Mouse (Mus musculus) spleen, postnatal 14 days (tissue): ENCODE data around the gene Htra2.

Experiments
- DNase-seq, 2 experiments: peaks; one replicate each; pipeline ENCODE4 v3.0.0; 2021 to 2022; ENCODE audit warnings: low spot score in 2 of 2

The Htra2 gene

DNA sequence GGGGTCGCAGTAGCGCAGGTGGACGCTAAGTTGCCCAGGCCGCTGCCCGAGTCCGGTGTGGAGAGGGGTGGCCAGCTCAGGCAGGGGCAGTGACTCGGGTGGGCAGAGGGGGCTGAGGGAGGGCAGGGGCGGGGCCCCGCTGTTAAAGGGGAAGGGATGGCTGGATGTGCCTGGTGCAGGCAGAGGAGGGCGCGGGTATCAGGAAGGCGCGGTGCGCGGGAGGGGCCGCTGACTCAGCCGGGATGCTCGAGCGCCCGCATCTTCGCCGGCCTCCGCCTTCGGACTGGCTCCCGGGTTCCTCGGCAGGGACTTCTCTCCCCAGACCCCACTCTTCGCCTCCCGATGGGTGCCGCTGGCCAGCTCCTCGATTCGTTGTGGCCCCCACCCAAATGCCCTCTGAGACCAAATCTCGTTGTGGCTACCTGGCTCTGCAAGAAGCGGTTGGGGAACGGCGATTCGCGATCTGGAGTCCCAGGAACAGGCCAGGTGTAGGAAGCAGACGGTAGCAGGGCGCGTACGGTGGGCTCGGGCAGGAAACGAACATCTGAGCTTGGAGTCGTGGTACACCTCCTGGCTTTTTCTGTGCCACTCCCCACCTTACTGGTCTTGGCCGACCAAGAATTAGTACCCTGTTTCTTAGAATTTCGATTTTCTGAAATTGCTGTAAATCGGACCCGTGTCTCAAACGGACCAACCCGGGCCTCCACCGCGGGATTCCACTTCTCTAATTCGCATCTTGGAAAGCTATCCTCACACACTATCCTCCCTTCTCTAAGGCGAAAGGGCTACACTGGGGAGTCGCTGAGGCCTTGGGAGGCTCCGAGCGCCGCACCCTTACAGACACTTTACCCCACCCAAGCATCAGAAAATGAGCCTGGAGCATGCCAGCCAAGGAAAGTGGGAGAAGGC, 15.5 kb upstream of the Htra2 start:
- no peak for DNase-seq

GRCm38 (mm10) chr6:83070247-83070310, 15.0 kb upstream of the Htra2 start, which contains the start of gene Tlx2:
Tlx2 (minus strand) TSS chr6:83070293.
- no peak for DNase-seq

- no peak for DNase-seq
These were observed 14.6 kb upstream of the Htra2 start for GRCm38 (mm10) chr6:83069488-83070246.

DNA sequence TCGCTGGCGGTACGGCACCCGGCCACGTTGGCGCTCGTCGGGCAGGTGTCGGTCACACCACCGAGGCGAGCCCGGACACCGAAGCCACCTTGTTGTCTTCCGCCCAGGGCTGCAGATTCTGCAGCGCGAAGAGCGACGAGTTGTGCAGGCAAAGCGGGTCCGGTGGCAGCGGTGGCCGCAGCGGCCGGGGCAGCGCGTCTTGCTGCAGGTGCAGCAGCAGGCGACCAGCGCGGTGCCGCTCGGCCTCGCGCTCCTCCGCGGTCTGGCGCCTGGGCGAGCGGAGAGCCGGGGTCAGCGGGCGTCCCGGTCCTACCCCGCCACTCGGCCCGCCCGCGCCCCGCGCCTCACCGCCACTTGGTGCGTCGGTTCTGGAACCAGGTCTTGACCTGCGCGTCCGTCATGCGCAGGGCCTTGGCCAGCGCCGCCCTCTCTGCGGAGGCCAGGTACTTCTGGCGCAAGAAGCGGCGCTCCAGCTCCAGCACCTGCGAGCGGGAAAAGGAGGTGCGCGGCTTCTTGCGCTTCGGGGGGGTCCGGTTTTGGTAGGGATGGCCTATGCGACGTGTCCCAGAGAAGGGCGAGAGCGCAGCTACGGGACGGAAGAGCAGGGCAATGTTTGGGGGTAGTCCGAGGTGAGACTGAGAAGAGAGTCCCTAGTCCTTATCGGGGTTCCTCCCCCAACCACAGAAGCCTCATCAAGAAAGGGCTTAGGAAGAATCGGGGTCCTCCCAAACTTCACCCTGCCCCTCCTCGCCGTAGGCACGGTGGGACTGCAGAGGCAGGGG, 13.8 kb upstream of the Htra2 start:
- DNase-seq, result no peak

GRCm38 (mm10) chr6:83068221-83068620, 13.1 kb upstream of the Htra2 start:
- DNase-seq, result no peak

DNA sequence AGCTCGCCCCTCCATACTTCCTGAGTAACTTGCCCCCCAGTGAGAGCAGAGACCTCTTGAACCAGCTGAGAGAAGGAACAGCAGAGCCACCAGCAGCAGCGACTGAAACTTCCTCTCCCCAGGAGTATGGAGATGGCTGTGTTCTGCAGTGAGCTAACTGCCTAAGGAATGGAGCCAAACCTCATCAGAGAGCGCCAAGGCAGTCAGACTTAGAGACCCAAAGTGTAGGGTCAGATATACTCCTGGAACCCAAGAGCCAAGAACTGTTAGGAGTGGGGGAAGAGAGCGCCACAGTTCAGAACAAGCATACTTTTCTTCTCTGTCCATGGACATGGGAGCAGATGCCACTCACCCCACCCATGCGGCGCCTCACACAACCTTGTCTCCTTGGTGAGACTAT, 11.4 kb upstream of the Htra2 start:
- no peak for DNase-seq

- no peak for DNase-seq
These were observed 10.9 kb upstream of the Htra2 start for GRCm38 (mm10) chr6:83065995-83066394.

- DNase-seq, result no peak
These were observed 3.7 kb upstream of the Htra2 start for GRCm38 (mm10) chr6:83058725-83059124.

GRCm38 (mm10) chr6:83057790-83058189, 2.7 kb upstream of the Htra2 start, which contains the start of gene Dqx1:
Dqx1 (plus strand) TSS chr6:83057844.
- no peak for DNase-seq

DNA sequence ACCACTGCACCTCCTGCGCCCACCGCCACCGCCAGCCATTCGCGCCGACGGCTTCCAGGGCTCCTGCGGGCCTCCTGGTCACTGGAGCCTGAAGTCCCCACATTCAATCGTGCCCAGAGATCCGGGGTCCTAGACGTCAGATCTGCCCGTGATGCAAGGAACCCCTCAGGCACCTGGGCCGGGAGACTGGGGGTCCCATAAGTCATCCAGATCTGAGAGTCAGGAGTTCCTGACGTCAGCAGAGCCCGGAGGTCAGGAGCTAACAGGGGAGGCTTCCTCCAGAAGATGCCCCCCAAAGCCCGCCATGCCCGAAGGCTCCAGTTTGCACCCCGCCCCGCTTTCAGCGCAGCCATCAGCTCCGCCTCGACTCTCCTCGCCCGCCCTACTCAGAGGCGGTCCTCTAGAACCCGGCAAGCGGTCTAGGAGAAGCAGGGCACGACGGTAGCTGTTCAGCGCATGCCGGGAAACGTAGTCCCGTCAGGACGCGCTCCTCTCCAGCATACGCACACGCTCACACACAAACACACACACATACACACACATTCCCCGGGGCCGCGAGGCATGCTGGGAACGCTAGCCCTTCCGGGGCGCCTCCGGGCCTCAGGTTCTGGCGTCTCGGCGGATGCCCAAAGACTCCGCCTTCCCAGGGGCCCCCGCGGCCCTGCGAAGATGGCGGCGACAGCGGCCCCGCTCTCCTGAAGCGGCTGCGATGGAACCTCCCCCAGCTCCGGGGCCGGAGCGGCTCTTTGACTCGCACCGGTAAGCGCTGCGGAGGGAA, 810 bp downstream of the Htra2 start, which contains the start of gene Aup1:
TSS of gene Aup1 (plus strand) at position 448 of the 778 bp plus-strand sequence.
- peak; percentile 92 to 95 for DNase-seq

- DNase-seq, result peak; percentile 24 to 40
These were observed 1.7 kb downstream of the Htra2 start for GRCm38 (mm10) chr6:83053136-83053960.

DNA sequence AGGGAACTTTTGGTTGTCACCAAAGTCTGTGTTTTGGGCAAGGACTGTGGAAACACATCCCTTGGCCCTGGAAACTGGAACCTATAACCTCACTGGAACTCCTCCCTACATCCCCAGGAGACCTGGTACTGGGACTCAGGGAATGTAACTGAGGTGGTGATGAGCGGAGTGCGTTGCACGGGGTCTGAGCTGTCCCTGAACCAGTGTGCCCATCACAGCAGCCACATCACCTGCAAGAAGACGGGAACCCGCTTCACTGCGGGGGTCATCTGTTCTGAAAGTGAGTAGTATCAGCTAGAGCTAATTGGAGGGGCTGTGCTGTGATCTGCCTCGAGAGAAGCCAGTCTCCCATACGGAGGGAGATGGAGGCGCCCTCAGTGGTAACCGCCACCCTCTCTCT, 5.7 kb downstream of the Htra2 start:
- no peak for DNase-seq

- no peak for DNase-seq
These were observed 10.3 kb downstream of the Htra2 start for GRCm38 (mm10) chr6:83044742-83045141.

GRCm38 (mm10) chr6:83043993-83044392, 11.1 kb downstream of the Htra2 start:
- DNase-seq, result no peak

GRCm38 (mm10) chr6:83043561-83043960, 11.5 kb downstream of the Htra2 start:
- no peak for DNase-seq

GRCm38 (mm10) chr6:83040601-83041000, 14.5 kb downstream of the Htra2 start:
- DNase-seq, result no peak

GRCm38 (mm10) chr6:83038496-83039012, 16.5 kb downstream of the Htra2 start:
- DNase-seq, result peak; percentile 91 to 96

GRCm38 (mm10) chr6:83037188-83037587, 17.9 kb downstream of the Htra2 start:
- no peak for DNase-seq

DNA sequence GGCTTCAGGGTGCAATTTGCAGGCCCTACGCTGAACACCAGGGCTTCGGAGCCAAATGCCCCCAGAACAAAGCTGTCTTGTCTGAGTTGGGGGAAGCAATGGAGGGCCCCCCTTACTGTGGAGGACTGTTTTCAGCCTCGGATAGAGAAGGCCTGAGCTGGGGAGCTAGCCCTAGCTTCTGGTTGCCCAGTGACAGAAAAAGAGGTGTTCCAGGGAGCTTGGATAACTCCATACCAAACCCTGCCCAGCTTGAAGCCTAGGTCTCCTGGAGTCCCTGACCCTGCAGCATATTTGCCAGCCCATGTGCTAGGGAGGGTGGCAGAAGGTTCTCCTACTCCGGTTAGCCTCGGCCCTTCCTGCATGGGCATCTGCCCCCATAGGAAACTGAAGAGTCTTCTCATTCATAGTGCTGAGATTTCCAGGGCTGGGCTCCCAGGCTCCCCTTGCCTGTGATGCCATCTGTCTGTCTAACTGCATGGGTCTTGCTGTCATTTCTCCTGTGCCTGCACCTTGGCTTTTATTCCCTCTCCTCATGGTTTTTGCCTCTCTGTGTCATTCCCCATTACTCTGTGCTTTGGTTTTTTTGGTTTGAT, 20.5 kb downstream of the Htra2 start:
- DNase-seq, result no peak
